Mouse (Mus musculus) CH12.LX (cell line): Measurements from ENCODE around the gene Bglap3.
"Not testable (repeated sequence)": the region's sequence is repeated elsewhere in the genome, so short reads cannot be mapped to it uniquely, and the experiment has no call there.

Experiments used
- CTCF ChIP-seq, 2 experiments: IDR thresholded peaks in 1 of 2; conservative IDR thresholded peaks in 1 of 2; 2 replicates each; pipeline ENCODE4 v1.5.1; 2011 to 2012; ENCODE audit warnings: low read depth in 2 of 2, low read length in 2 of 2, improper control_type of control experiment in 1 of 2, inconsistent platforms in 1 of 2, mild to moderate bottlenecking in 1 of 2, moderate library complexity in 1 of 2
- EP300 ChIP-seq: IDR thresholded peaks from 2 replicates; pipeline ENCODE4 v1.6.1; 2011; ENCODE audit warnings: low read length, improper control_type of control experiment
- ETS1 ChIP-seq: conservative IDR thresholded peaks from 2 replicates; pipeline ENCODE4 v1.6.1; 2012; ENCODE audit warnings: low read depth, mild to moderate bottlenecking, inconsistent platforms, low read length, improper control_type of control experiment, moderate library complexity
- JUND ChIP-seq: conservative IDR thresholded peaks from 2 replicates; pipeline ENCODE4 v1.6.1; 2011; ENCODE audit warnings: low read depth, low read length, improper control_type of control experiment
- MAZ ChIP-seq: IDR thresholded peaks from 2 replicates; pipeline ENCODE4 v1.6.1; 2012; ENCODE audit warnings: low read depth, mild to moderate bottlenecking, inconsistent platforms, low read length, improper control_type of control experiment, moderate library complexity
- MXI1 ChIP-seq: IDR thresholded peaks from 2 replicates; pipeline ENCODE4 v1.6.1; 2011; ENCODE audit warnings: mild to moderate bottlenecking, low read depth, low read length, improper control_type of control experiment
- NELFE ChIP-seq: IDR thresholded peaks from 2 replicates; pipeline ENCODE4 v1.6.1; 2011; ENCODE audit warnings: low read depth, low read length, improper control_type of control experiment
- POLR2A ChIP-seq: IDR thresholded peaks from 2 replicates; pipeline ENCODE4 v1.6.1; 2011; ENCODE audit warnings: low read depth, mild to moderate bottlenecking, improper control_type of control experiment, low read length
- TCF12 ChIP-seq: IDR thresholded peaks from 2 replicates; pipeline ENCODE4 v1.6.1; 2014; ENCODE audit warnings: low read depth, mild to moderate bottlenecking, inconsistent platforms, low read length, improper control_type of control experiment
- USF1 ChIP-seq: IDR thresholded peaks from 2 replicates; pipeline ENCODE4 v1.6.1; 2014; ENCODE audit warnings: low read depth, mild to moderate bottlenecking, inconsistent platforms, low read length, improper control_type of control experiment
- ZC3H11A ChIP-seq: IDR thresholded peaks from 2 replicates; pipeline ENCODE4 v1.6.1; 2012; ENCODE audit warnings: low read depth, mild to moderate bottlenecking, inconsistent platforms, low read length, improper control_type of control experiment

GRCm38 (mm10) chr3:88367517-88367916 lies 5.0 kb downstream of the Bglap3 start:
- TF ChIP-seq CTCF (conservative IDR thresholded peaks at IDR 0.05 in 1 of 2, IDR thresholded peaks at IDR 0.05 in 1 of 2; ENCODE audit: low read depth in 2 of 2, low read length in 2 of 2); USF1; MAZ; JUND; POLR2A; TCF12; EP300; ZC3H11A; ETS1; MXI1; NELFE: not testable (repeated sequence)
